Mouse (Mus musculus) MEL (cell line): ENCODE results near the gene Kcne4. TPM values are rescaled to one million over a fixed set of nuclear protein-coding genes. Genes with fewer than 3 reads are reported as not detected.
"Not testable (repeated sequence)": the region's sequence is repeated elsewhere in the genome, so short reads cannot be mapped to it uniquely, and the experiment has no call there.

ENCODE experiments used
- DNase-seq: peaks from one replicate; pipeline ENCODE4 v3.0.0; 2011; ENCODE audit warnings: low read depth, low spot score
- H3K27ac ChIP-seq: 2 replicates; pipeline ENCODE4 v1.5.1; 2012; ENCODE audit warnings: low read depth, mild to moderate bottlenecking, control low read depth, low read length, moderate library complexity; ENCODE audit not compliant: control insufficient read depth
- H3K27me3 ChIP-seq, 2 experiments: fragments of 150-350 bp in 1 of 2; sonication (generic) in 1 of 2; 2 replicates each; pipeline ENCODE4 v1.6.1; 2012; ENCODE audit warnings: low read length in 2 of 2, mild to moderate bottlenecking in 2 of 2, improper control_type of control experiment in 1 of 2, moderate library complexity in 1 of 2; ENCODE audit not compliant: insufficient read depth in 2 of 2, control insufficient read depth in 1 of 2
- H3K36me3 ChIP-seq, 2 experiments: 2 replicates each; pipeline ENCODE4 v1.6.1; 2012 to 2014; ENCODE audit warnings: low read length in 2 of 2, improper control_type of control experiment in 1 of 2, inconsistent platforms in 1 of 2, mild to moderate bottlenecking in 1 of 2; ENCODE audit not compliant: insufficient read depth in 2 of 2, control insufficient read depth in 1 of 2
- H3K4me1 ChIP-seq, 2 experiments: fragments of 150-350 bp in 1 of 2; sonication (generic) in 1 of 2; 2 replicates each; pipeline ENCODE4 v1.6.1; 2012; ENCODE audit warnings: low read length in 2 of 2, improper control_type of control experiment in 1 of 2, mild to moderate bottlenecking in 1 of 2; ENCODE audit not compliant: insufficient read depth in 2 of 2, control insufficient read depth in 1 of 2
- H3K4me3 ChIP-seq, 2 experiments: fragments of 150-350 bp in 1 of 2; sonication (generic) in 1 of 2; 2 replicates each; pipeline ENCODE4 v1.5.1; 2012; ENCODE audit warnings: low read depth in 2 of 2, low read length in 2 of 2, mild to moderate bottlenecking in 2 of 2, moderate library complexity in 2 of 2, control low read depth in 1 of 2, improper control_type of control experiment in 1 of 2; ENCODE audit not compliant: control insufficient read depth in 1 of 2, insufficient read depth in 1 of 2
- H3K79me2 ChIP-seq: 2 replicates; pipeline ENCODE4 v1.6.1; 2012; ENCODE audit warnings: mild to moderate bottlenecking, low read length, moderate library complexity; ENCODE audit not compliant: control insufficient read depth, poor library complexity, insufficient read depth
- H3K9ac ChIP-seq: 2 replicates; pipeline ENCODE4 v1.6.1; 2012; ENCODE audit warnings: low read depth, mild to moderate bottlenecking, control low read depth, low read length, moderate library complexity; ENCODE audit not compliant: control insufficient read depth, poor library complexity, severe bottlenecking
- H3K9me3 ChIP-seq: fragments of 150-350 bp; sonication (generic); replicated peaks from 2 replicates; pipeline ENCODE4 v1.6.1; 2012; ENCODE audit warnings: mild to moderate bottlenecking, low read length, improper control_type of control experiment, moderate library complexity; ENCODE audit not compliant: insufficient read depth
- BHLHE40 ChIP-seq: IDR thresholded peaks from 2 replicates; pipeline ENCODE4 v1.6.1; 2012; ENCODE audit warnings: low read depth, mild to moderate bottlenecking, inconsistent platforms, low read length, improper control_type of control experiment, borderline replicate concordance
- ELF1 ChIP-seq: IDR thresholded peaks from 2 replicates; pipeline ENCODE4 v1.6.1; 2014; ENCODE audit warnings: low read depth, mild to moderate bottlenecking, inconsistent platforms, low read length, improper control_type of control experiment, moderate library complexity
- ETS1 ChIP-seq: IDR thresholded peaks from 2 replicates; pipeline ENCODE4 v1.6.1; 2012; ENCODE audit warnings: low read depth, mild to moderate bottlenecking, inconsistent platforms, low read length, improper control_type of control experiment, moderate library complexity
- GATA1 ChIP-seq: IDR thresholded peaks from 2 replicates; pipeline ENCODE4 v1.6.1; 2011; ENCODE audit warnings: low read depth, low read length, improper control_type of control experiment
- JUND ChIP-seq: IDR thresholded peaks from 2 replicates; pipeline ENCODE4 v1.6.1; 2011; ENCODE audit warnings: low read depth, mild to moderate bottlenecking, improper control_type of control experiment, low read length
- MYC ChIP-seq: IDR thresholded peaks from 2 replicates; pipeline ENCODE4 v1.6.1; 2011; ENCODE audit warnings: low read depth, mild to moderate bottlenecking, low read length, improper control_type of control experiment, moderate library complexity
- RAD21 ChIP-seq: IDR thresholded peaks from 2 replicates; pipeline ENCODE4 v1.6.1; 2011; ENCODE audit warnings: mild to moderate bottlenecking, low read depth, low read length, improper control_type of control experiment
- RCOR1 ChIP-seq: IDR thresholded peaks from 2 replicates; pipeline ENCODE4 v1.6.1; 2012; ENCODE audit warnings: low read depth, mild to moderate bottlenecking, inconsistent platforms, low read length, improper control_type of control experiment
- TBP ChIP-seq: IDR thresholded peaks from 2 replicates; pipeline ENCODE4 v1.8.0; 2011; ENCODE audit warnings: low read depth, low read length, improper control_type of control experiment
- UBTF ChIP-seq: IDR thresholded peaks from 2 replicates; pipeline ENCODE4 v1.6.1; 2012; ENCODE audit warnings: low read depth, mild to moderate bottlenecking, inconsistent platforms, low read length, improper control_type of control experiment, moderate library complexity, borderline replicate concordance; ENCODE audit not compliant: insufficient read depth
- ZNF384 ChIP-seq: IDR thresholded peaks from 2 replicates; pipeline ENCODE4 v1.6.1; 2012; ENCODE audit warnings: low read depth, mild to moderate bottlenecking, inconsistent platforms, low read length, improper control_type of control experiment
- polyA plus RNA-seq, 2 experiments: library from polyadenylated mRNA; stranded (reverse) in 1 of 2; unstranded in 1 of 2; fragments of >175 nt in 1 of 2; fragments of >200 nt in 1 of 2; gene quantifications; 2 replicates each; pipeline versions ENCODE4 v1.2.1 to v1.2.4; 2012; ENCODE audit warnings: low replicate concordance in 2 of 2, low read depth in 1 of 2; ENCODE audit not compliant: insufficient read length in 2 of 2, insufficient read depth in 1 of 2, missing spikeins in 1 of 2
- total RNA-seq: library from RNA; depleted of rRNA; stranded (reverse); fragments of 300-350 nt; gene quantifications from 2 replicates; pipeline ENCODE4 v1.2.3, GENCODE M21; 2012

Kcne4 gene
- total and polyA plus RNA-seq, 3 experiments: not detected

DNA sequence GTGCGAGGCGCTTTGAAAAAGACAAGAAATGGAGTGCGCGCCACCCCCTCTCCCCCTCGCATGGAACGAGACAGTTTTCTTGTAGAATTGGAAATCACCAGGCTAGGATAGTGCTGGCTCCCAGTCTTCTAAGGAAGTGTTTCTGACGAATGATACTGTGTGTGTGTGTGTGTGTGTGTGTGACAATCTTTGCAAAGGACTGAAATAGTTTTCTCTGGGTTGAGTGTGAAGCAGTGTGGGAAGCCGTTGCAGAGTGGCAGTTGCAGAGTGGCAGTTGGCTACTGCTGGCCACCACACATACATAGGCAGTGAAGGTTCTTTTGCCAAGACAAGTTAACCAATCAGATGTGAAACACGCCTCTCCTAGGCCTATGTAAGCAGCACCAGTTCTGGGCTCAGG is 31.6 kb upstream of the Kcne4 start:
- not testable (repeated sequence) for H3K9ac ChIP-seq, H3K4me1 ChIP-seq, H3K27ac ChIP-seq, H3K9me3 ChIP-seq, DNase-seq, H3K79me2 ChIP-seq, H3K27me3 ChIP-seq, H3K36me3 ChIP-seq, H3K4me3 ChIP-seq

DNA sequence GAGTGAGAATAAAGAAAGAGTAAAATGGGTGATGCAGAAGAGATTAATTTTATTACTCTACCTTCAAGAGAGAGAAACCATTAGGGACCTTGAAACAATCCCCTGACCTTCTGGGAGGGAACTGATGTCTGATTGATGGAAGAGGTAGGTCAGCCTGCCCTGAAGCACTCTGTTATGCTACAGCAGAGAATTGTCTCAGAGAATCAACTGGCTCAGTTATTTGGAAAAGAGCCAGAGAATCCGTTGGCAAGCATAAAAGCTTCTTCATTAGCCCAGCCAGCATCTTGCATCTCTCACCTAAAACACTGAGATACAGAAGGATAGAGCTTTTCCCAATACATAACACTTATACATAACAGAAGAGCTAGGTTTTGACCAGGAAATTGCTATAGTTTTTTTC is 26.8 kb upstream of the Kcne4 start:
- Histone ChIP-seq H3K4me1 (no peaks in the 10 kb centered on the region), H3K4me3 (no peak overlapping the region), H3K27me3 (no peaks in the 10 kb centered on the region), H3K9ac (no peak overlapping the region), H3K36me3 (no peaks in the 10 kb centered on the region), H3K27ac (no peak overlapping the region), H3K9me3 (no peaks in the 10 kb centered on the region), H3K79me2 (no peaks in the 10 kb centered on the region)
- DNase-seq: no peak
- TF ChIP-seq ELF1: no peak
- no peak for TF ChIP-seq GATA1
- no peak for TF ChIP-seq MYC
- TF ChIP-seq RCOR1: no peak
- no peak for TF ChIP-seq BHLHE40
- no peak for TF ChIP-seq ZNF384
- no peak for TF ChIP-seq ETS1

DNA sequence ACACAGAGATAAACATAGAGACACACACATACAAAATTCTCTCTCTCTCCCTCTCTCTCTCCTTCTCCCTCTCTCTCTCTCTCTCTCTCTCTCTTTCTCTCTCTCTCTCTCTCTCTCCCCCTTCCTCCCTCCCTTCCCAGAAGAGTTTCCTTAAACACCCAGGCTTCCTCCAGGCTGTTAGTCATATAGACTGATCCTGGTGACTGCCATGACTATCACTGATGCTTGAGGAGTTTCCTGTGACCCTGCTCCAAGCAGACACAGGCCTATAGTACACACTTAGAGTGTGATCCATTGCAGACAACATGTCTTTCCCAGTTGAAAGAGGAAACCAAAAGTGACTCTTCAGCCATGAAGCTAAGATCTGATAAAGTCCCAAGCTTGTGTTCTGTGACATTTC is 9.1 kb upstream of the Kcne4 start:
- no peak overlapping the region for H3K4me3 ChIP-seq
- no peaks in the 10 kb centered on the region for H3K36me3 ChIP-seq
- no peak overlapping the region for H3K27ac ChIP-seq
- no peaks in the 10 kb centered on the region for H3K79me2 ChIP-seq
- H3K27me3 ChIP-seq: no peaks in the 10 kb centered on the region
- no peak overlapping the region for H3K9ac ChIP-seq
- no peak for DNase-seq
- H3K9me3 ChIP-seq: no peaks in the 10 kb centered on the region
- TF ChIP-seq RAD21 (no peak), UBTF (no peak), JUND (no peak), TBP (no peak), BHLHE40 (no peak)
- H3K4me1 ChIP-seq: no peaks in the 10 kb centered on the region
